Mouse (Mus musculus) cerebellum, adult 2 months (tissue): ENCODE measurements around the gene Smim24.

Source experiments
- CTCF ChIP-seq: fragments of 200-500 bp; IDR thresholded peaks from 2 replicates; pipeline ENCODE4 v1.5.1; 2011; ENCODE audit warnings: low read depth, mild to moderate bottlenecking, control low read depth, low read length, moderate library complexity, borderline replicate concordance; ENCODE audit not compliant: insufficient read depth
- POLR2A ChIP-seq: fragments of 200-500 bp; IDR thresholded peaks from 2 replicates; pipeline ENCODE4 v1.6.1; 2011; ENCODE audit warnings: low read length, control low read depth, borderline replicate concordance; ENCODE audit not compliant: insufficient read depth

DNA sequence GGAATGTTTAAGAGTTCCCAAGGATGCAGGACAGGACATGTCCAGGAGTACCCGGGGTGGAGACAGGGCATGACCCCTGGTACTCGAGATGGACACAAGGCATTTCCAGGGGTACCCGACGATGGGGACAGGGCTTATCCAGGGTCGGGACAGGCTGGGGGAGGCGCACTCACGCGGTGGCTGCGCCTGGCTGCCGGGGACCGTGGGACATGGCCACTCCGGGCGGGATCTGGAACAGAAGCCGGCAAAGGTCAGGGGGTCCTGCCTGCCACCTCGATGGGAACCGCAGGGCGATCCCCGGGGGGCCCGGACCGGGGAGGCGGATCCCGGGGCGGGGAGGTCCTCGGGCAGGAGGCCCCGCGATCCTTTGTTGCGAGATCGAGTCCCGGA is 42.9 kb upstream of the Smim24 start:
- TF ChIP-seq CTCF = no peak
- no peak for TF ChIP-seq POLR2A
